Mouse (Mus musculus): ENCODE results near the gene Tmem206.

DNA sequence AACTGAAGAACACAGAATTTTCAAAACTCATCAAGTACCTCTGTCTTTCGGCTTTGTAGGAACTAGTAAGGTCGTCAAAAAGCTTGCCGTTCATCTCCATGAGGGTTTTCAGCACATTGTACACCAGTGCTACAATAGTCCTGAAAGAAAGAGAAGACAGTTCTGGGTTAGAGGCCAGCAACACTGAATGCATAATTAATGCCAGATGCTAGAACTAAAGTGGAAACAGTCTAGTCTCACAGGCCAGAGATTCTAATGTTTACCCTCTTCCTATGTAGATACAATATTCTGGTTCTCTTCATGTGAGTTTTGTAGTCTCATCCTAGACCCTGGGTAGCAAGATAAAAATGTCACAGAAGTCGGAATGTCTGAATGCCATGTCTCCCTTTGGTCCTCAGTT lies 28.1 kb downstream of the Tmem206 start:
- no peak for TF ChIP-seq POLR2A (IDR thresholded peaks at IDR 0.05; ENCODE audit: low read depth, low read length)
- TF ChIP-seq CTCF (IDR thresholded peaks at IDR 0.05; ENCODE audit: extremely low read depth, insufficient read depth, insufficient read length, insufficient replicate concordance) = no peak

Measured in spleen, adult 2 months (tissue).